Mouse (Mus musculus) MEL (cell line): ENCODE results near the gene Uhrf2. TPM values are rescaled to one million over a fixed set of nuclear protein-coding genes. Genes with fewer than 3 reads are reported as not detected.

Experiments
- DNase-seq: peaks from one replicate; pipeline ENCODE4 v3.0.0; 2011; ENCODE audit warnings: low read depth, low spot score
- H3K27ac ChIP-seq: 2 replicates; pipeline ENCODE4 v1.5.1; 2012; ENCODE audit warnings: low read depth, mild to moderate bottlenecking, control low read depth, low read length, moderate library complexity; ENCODE audit not compliant: control insufficient read depth
- H3K27me3 ChIP-seq, 2 experiments: fragments of 150-350 bp in 1 of 2; sonication (generic) in 1 of 2; 2 replicates each; pipeline ENCODE4 v1.6.1; 2012; ENCODE audit warnings: low read length in 2 of 2, mild to moderate bottlenecking in 2 of 2, improper control_type of control experiment in 1 of 2, moderate library complexity in 1 of 2; ENCODE audit not compliant: insufficient read depth in 2 of 2, control insufficient read depth in 1 of 2
- H3K36me3 ChIP-seq, 2 experiments: 2 replicates each; pipeline ENCODE4 v1.6.1; 2012 to 2014; ENCODE audit warnings: low read length in 2 of 2, improper control_type of control experiment in 1 of 2, inconsistent platforms in 1 of 2, mild to moderate bottlenecking in 1 of 2; ENCODE audit not compliant: insufficient read depth in 2 of 2, control insufficient read depth in 1 of 2
- H3K4me1 ChIP-seq, 2 experiments: fragments of 150-350 bp in 1 of 2; sonication (generic) in 1 of 2; 2 replicates each; pipeline ENCODE4 v1.6.1; 2012; ENCODE audit warnings: low read length in 2 of 2, improper control_type of control experiment in 1 of 2, mild to moderate bottlenecking in 1 of 2; ENCODE audit not compliant: insufficient read depth in 2 of 2, control insufficient read depth in 1 of 2
- H3K4me3 ChIP-seq, 2 experiments: fragments of 150-350 bp in 1 of 2; sonication (generic) in 1 of 2; 2 replicates each; pipeline ENCODE4 v1.5.1; 2012; ENCODE audit warnings: low read depth in 2 of 2, low read length in 2 of 2, mild to moderate bottlenecking in 2 of 2, moderate library complexity in 2 of 2, control low read depth in 1 of 2, improper control_type of control experiment in 1 of 2; ENCODE audit not compliant: control insufficient read depth in 1 of 2, insufficient read depth in 1 of 2
- H3K79me2 ChIP-seq: 2 replicates; pipeline ENCODE4 v1.6.1; 2012; ENCODE audit warnings: mild to moderate bottlenecking, low read length, moderate library complexity; ENCODE audit not compliant: control insufficient read depth, poor library complexity, insufficient read depth
- H3K9ac ChIP-seq: 2 replicates; pipeline ENCODE4 v1.6.1; 2012; ENCODE audit warnings: low read depth, mild to moderate bottlenecking, control low read depth, low read length, moderate library complexity; ENCODE audit not compliant: control insufficient read depth, poor library complexity, severe bottlenecking
- H3K9me3 ChIP-seq: fragments of 150-350 bp; sonication (generic); replicated peaks from 2 replicates; pipeline ENCODE4 v1.6.1; 2012; ENCODE audit warnings: mild to moderate bottlenecking, low read length, improper control_type of control experiment, moderate library complexity; ENCODE audit not compliant: insufficient read depth
- BHLHE40 ChIP-seq: IDR thresholded peaks from 2 replicates; pipeline ENCODE4 v1.6.1; 2012; ENCODE audit warnings: low read depth, mild to moderate bottlenecking, inconsistent platforms, low read length, improper control_type of control experiment, borderline replicate concordance
- CTCF ChIP-seq, 3 experiments: IDR thresholded peaks in 2 of 3; conservative IDR thresholded peaks in 1 of 3; 2 replicates each; pipeline ENCODE4 v1.5.1; 2011 to 2012; ENCODE audit warnings: low read length in 3 of 3, low read depth in 2 of 3, mild to moderate bottlenecking in 2 of 3, improper control_type of control experiment in 1 of 3, inconsistent platforms in 1 of 3, mixed read lengths in 1 of 3, moderate library complexity in 1 of 3; ENCODE audit not compliant: control insufficient read depth in 1 of 3, insufficient read depth in 1 of 3, poor library complexity in 1 of 3, severe bottlenecking in 1 of 3
- EP300 ChIP-seq, 2 experiments: IDR thresholded peaks; 2 replicates each; pipeline ENCODE4 v1.6.1; 2011; ENCODE audit warnings: improper control_type of control experiment in 2 of 2, low read length in 2 of 2, low read depth in 1 of 2, mild to moderate bottlenecking in 1 of 2
- ETS1 ChIP-seq: IDR thresholded peaks from 2 replicates; pipeline ENCODE4 v1.6.1; 2012; ENCODE audit warnings: low read depth, mild to moderate bottlenecking, inconsistent platforms, low read length, improper control_type of control experiment, moderate library complexity
- GABPA ChIP-seq: IDR thresholded peaks from 2 replicates; pipeline ENCODE4 v1.6.1; 2012; ENCODE audit warnings: low read depth, mild to moderate bottlenecking, inconsistent platforms, low read length, improper control_type of control experiment, moderate library complexity
- GATA1 ChIP-seq: IDR thresholded peaks from 2 replicates; pipeline ENCODE4 v1.6.1; 2011; ENCODE audit warnings: low read depth, low read length, improper control_type of control experiment
- KAT2A ChIP-seq: conservative IDR thresholded peaks from 2 replicates; pipeline ENCODE4 v1.6.1; 2012; ENCODE audit warnings: low read depth, low read length, improper control_type of control experiment, inconsistent platforms
- MAFK ChIP-seq: IDR thresholded peaks from 2 replicates; pipeline ENCODE4 v1.6.1; 2011; ENCODE audit warnings: low read depth, mild to moderate bottlenecking, low read length, improper control_type of control experiment, borderline replicate concordance
- MAX ChIP-seq: IDR thresholded peaks from 2 replicates; pipeline ENCODE4 v1.6.1; 2011; ENCODE audit warnings: low read length, improper control_type of control experiment
- MAZ ChIP-seq: IDR thresholded peaks from 2 replicates; pipeline ENCODE4 v1.6.1; 2012; ENCODE audit warnings: low read depth, mild to moderate bottlenecking, inconsistent platforms, low read length, improper control_type of control experiment
- MEF2A ChIP-seq: IDR thresholded peaks from 2 replicates; pipeline ENCODE4 v1.6.1; 2014; ENCODE audit warnings: low read depth, mild to moderate bottlenecking, inconsistent platforms, low read length, improper control_type of control experiment; ENCODE audit not compliant: poor library complexity, insufficient replicate concordance, severe bottlenecking; ENCODE audit errors: extremely low read depth
- MXI1 ChIP-seq: IDR thresholded peaks from 2 replicates; pipeline ENCODE4 v1.6.1; 2011; ENCODE audit warnings: mild to moderate bottlenecking, low read depth, low read length, improper control_type of control experiment
- MYC ChIP-seq: IDR thresholded peaks from 2 replicates; pipeline ENCODE4 v1.6.1; 2011; ENCODE audit warnings: low read depth, mild to moderate bottlenecking, low read length, improper control_type of control experiment, moderate library complexity
- RAD21 ChIP-seq: IDR thresholded peaks from 2 replicates; pipeline ENCODE4 v1.6.1; 2011; ENCODE audit warnings: mild to moderate bottlenecking, low read depth, low read length, improper control_type of control experiment
- RCOR1 ChIP-seq: IDR thresholded peaks from 2 replicates; pipeline ENCODE4 v1.6.1; 2012; ENCODE audit warnings: low read depth, mild to moderate bottlenecking, inconsistent platforms, low read length, improper control_type of control experiment
- SIN3A ChIP-seq: IDR thresholded peaks from 2 replicates; pipeline ENCODE4 v1.6.1; 2012; ENCODE audit warnings: low read length, improper control_type of control experiment, inconsistent platforms
- SMC3 ChIP-seq: IDR thresholded peaks from 2 replicates; pipeline ENCODE4 v1.6.1; 2011; ENCODE audit warnings: low read depth, low read length, improper control_type of control experiment
- TAL1 ChIP-seq: IDR thresholded peaks from 2 replicates; pipeline ENCODE4 v1.6.1; 2012; ENCODE audit warnings: mild to moderate bottlenecking, inconsistent platforms, low read length, moderate library complexity, mixed read lengths
- TCF12 ChIP-seq: IDR thresholded peaks from 2 replicates; pipeline ENCODE4 v1.6.1; 2014; ENCODE audit warnings: low read depth, mild to moderate bottlenecking, inconsistent platforms, low read length, improper control_type of control experiment, moderate library complexity
- ZC3H11A ChIP-seq: IDR thresholded peaks from 2 replicates; pipeline ENCODE4 v1.6.1; 2012; ENCODE audit warnings: low read depth, mild to moderate bottlenecking, inconsistent platforms, low read length, improper control_type of control experiment
- ZKSCAN1 ChIP-seq: IDR thresholded peaks from 2 replicates; pipeline ENCODE4 v1.6.1; 2012; ENCODE audit warnings: low read depth, mild to moderate bottlenecking, inconsistent platforms, low read length, improper control_type of control experiment, moderate library complexity
- ZMIZ1 ChIP-seq: IDR thresholded peaks from 2 replicates; pipeline ENCODE4 v1.6.1; 2012; ENCODE audit warnings: low read depth, mild to moderate bottlenecking, inconsistent platforms, low read length, improper control_type of control experiment, moderate library complexity
- polyA plus RNA-seq, 2 experiments: library from polyadenylated mRNA; stranded (reverse) in 1 of 2; unstranded in 1 of 2; fragments of >175 nt in 1 of 2; fragments of >200 nt in 1 of 2; gene quantifications; 2 replicates each; pipeline versions ENCODE4 v1.2.1 to v1.2.4; 2012; ENCODE audit warnings: low replicate concordance in 2 of 2, low read depth in 1 of 2; ENCODE audit not compliant: insufficient read length in 2 of 2, insufficient read depth in 1 of 2, missing spikeins in 1 of 2
- total RNA-seq: library from RNA; depleted of rRNA; stranded (reverse); fragments of 300-350 nt; gene quantifications from 2 replicates; pipeline ENCODE4 v1.2.3, GENCODE M21; 2012

The Uhrf2 gene
- total and polyA plus RNA-seq, 3 experiments = 18.0 to 19.0 TPM; not detected in 1

GRCm38 (mm10) chr19:30045857-30046256 is 15.5 kb downstream of the Uhrf2 start:
- H3K9me3 ChIP-seq = no peaks in the 10 kb centered on the region
- peaks cover 18% of the 10 kb centered on the region for H3K79me2 ChIP-seq
- H3K27me3 ChIP-seq = peaks cover 0 to 1% of the 10 kb centered on the region in 2 experiments; a peak in 1 of 4 replicates
- no peak overlapping the region for H3K4me3 ChIP-seq
- H3K4me1 ChIP-seq = peaks cover 2 to 7% of the 10 kb centered on the region in 2 experiments
- peak; percentile 86 for DNase-seq
- H3K9ac ChIP-seq = no peak overlapping the region
- H3K36me3 ChIP-seq = peaks cover 9 to 31% of the 10 kb centered on the region in 2 experiments
- TF ChIP-seq KAT2A (no peak), ZC3H11A (peak; percentile 50; the same call in 1 of the 2 replicates), SMC3 (peak; percentile 70), ZKSCAN1 (no peak), RAD21 (peak; percentile 77), MAZ (no peak), CTCF (IDR thresholded peaks at IDR 0.05 in 2 of 3, conservative IDR thresholded peaks at IDR 0.05 in 1 of 3; ENCODE audit: control insufficient read depth in 1 of 3, insufficient read depth in 1 of 3, low read depth in 2 of 3, low read length in 3 of 3, poor library complexity in 1 of 3, severe bottlenecking in 1 of 3) (peak; percentile 72 to 94 (median 77))
- no peak overlapping the region for H3K27ac ChIP-seq

GRCm38 (mm10) chr19:30050584-30050983 is 20.3 kb downstream of the Uhrf2 start:
- DNase-seq = peak; percentile 91
- Histone ChIP-seq H3K27me3 (no peaks in the 10 kb centered on the region), H3K9me3 (no peaks in the 10 kb centered on the region), H3K9ac (no peak overlapping the region; the same call in 1 of the 2 replicates), H3K4me3 (no peak overlapping the region), H3K27ac (peak overlapping the region; percentile 53), H3K36me3 (peaks cover 13 to 25% of the 10 kb centered on the region in 2 experiments), H3K4me1 (peaks cover 7 to 18% of the 10 kb centered on the region in 2 experiments), H3K79me2 (peaks cover 28% of the 10 kb centered on the region)
- TF ChIP-seq GABPA (no peak), BHLHE40 (0 out of 2 replicates have a peak, but pooled peaks have one; percentile 36), MAZ (0 out of 2 replicates have a peak, but pooled peaks have one; percentile 32), MEF2A (no peak), TAL1 (peak; percentile 80), EP300 (IDR thresholded peaks at IDR 0.05; ENCODE audit: low read depth in 1 of 2, low read length in 2 of 2) (peak; percentile 86 to 87), MAX (0 out of 2 replicates have a peak, but pooled peaks have one; percentile 34), SIN3A (peak; percentile 55; the same call in 1 of the 2 replicates), GATA1 (peak; percentile 90), TCF12 (peak; percentile 85), CTCF (IDR thresholded peaks at IDR 0.05 in 2 of 3, conservative IDR thresholded peaks at IDR 0.05 in 1 of 3; ENCODE audit: control insufficient read depth in 1 of 3, insufficient read depth in 1 of 3, low read depth in 2 of 3, low read length in 3 of 3, poor library complexity in 1 of 3, severe bottlenecking in 1 of 3) (no peak), MXI1 (peak; percentile 68), ZMIZ1 (no peak), MYC (no peak), ETS1 (peak; percentile 58; the same call in 1 of the 2 replicates), RCOR1 (peak; percentile 7; the same call in 1 of the 2 replicates), MAFK (0 out of 2 replicates have a peak, but pooled peaks have one; percentile 14)
